Mouse (Mus musculus): Measurements from ENCODE around the gene Gpank1. TPM values are rescaled to one million over a fixed set of nuclear protein-coding genes. Genes with fewer than 3 reads are reported as not detected.

Gene Gpank1
- polyA plus RNA-seq, 1 experiment from 2014 or later = 25.5 TPM

GRCm38 (mm10) chr17:35157254-35157653 lies 36.0 kb downstream of the Gpank1 start:
- WGBS = 96% methylated on average over 8 of the region's 8 CpGs
- H3K9me3 ChIP-seq = no peaks in the 10 kb centered on the region
- peaks cover 15% of the 10 kb centered on the region for H3K4me1 ChIP-seq (replicated peaks)
- no peak for ATAC-seq (ENCODE audit: low read depth)
- H3K4me3 ChIP-seq = no peak overlapping the region
- H3K4me2 ChIP-seq = no peak overlapping the region
- H3K36me3 ChIP-seq = peaks cover 100% of the 10 kb centered on the region
- H3K27ac ChIP-seq (replicated peaks) = no peak overlapping the region
- H3K9ac ChIP-seq = no peak overlapping the region
- no peaks in the 10 kb centered on the region for H3K27me3 ChIP-seq

- H3K27me3 ChIP-seq = no peaks in the 10 kb centered on the region
- H3K36me3 ChIP-seq = peaks cover 98% of the 10 kb centered on the region
- no peak overlapping the region for H3K27ac ChIP-seq (replicated peaks)
- H3K4me1 ChIP-seq (replicated peaks) = peaks cover 19% of the 10 kb centered on the region
- H3K4me2 ChIP-seq = no peak overlapping the region
- H3K9ac ChIP-seq = no peak overlapping the region
- no peak overlapping the region for H3K4me3 ChIP-seq
- ATAC-seq (ENCODE audit: low read depth) = no peak
- H3K9me3 ChIP-seq = no peaks in the 10 kb centered on the region
- 90% methylated on average over 8 of the region's 8 CpGs for WGBS
Observed at GRCm38 (mm10) chr17:35157661-35158175, 36.5 kb downstream of the Gpank1 start.

- ATAC-seq (ENCODE audit: low read depth) = no peak
- Histone ChIP-seq H3K4me2 (no peak overlapping the region), H3K36me3 (peaks cover 85% of the 10 kb centered on the region), H3K27me3 (no peaks in the 10 kb centered on the region), H3K9ac (no peak overlapping the region), H3K4me3 (no peak overlapping the region), H3K9me3 (no peaks in the 10 kb centered on the region), H3K27ac (replicated peaks) (no peak overlapping the region), H3K4me1 (replicated peaks) (peaks cover 28% of the 10 kb centered on the region)
- WGBS = 95% methylated on average over 16 of the region's 16 CpGs
Observed at GRCm38 (mm10) chr17:35158850-35159593, 37.8 kb downstream of the Gpank1 start.

GRCm38 (mm10) chr17:35159638-35160037 lies 38.4 kb downstream of the Gpank1 start:
- H3K36me3 ChIP-seq = peaks cover 78% of the 10 kb centered on the region
- no peak overlapping the region for H3K4me3 ChIP-seq
- WGBS = 81% methylated on average over 7 of the region's 7 CpGs
- no peak overlapping the region for H3K27ac ChIP-seq (replicated peaks)
- H3K4me1 ChIP-seq (replicated peaks) = peaks cover 28% of the 10 kb centered on the region
- no peak overlapping the region for H3K9ac ChIP-seq
- no peak for ATAC-seq (ENCODE audit: low read depth)
- no peaks in the 10 kb centered on the region for H3K9me3 ChIP-seq
- H3K4me2 ChIP-seq = no peak overlapping the region
- H3K27me3 ChIP-seq = no peaks in the 10 kb centered on the region

- 73% methylated on average over 11 of the region's 11 CpGs for WGBS
- H3K27ac ChIP-seq (replicated peaks) = no peak overlapping the region
- ATAC-seq (ENCODE audit: low read depth) = no peak
- H3K4me2 ChIP-seq = peak overlapping the region; percentile 100; the same call in 1 of the 2 replicates
- H3K36me3 ChIP-seq = peaks cover 61% of the 10 kb centered on the region
- peak overlapping the region; percentile 100; the same call in 1 of the 2 replicates for H3K9ac ChIP-seq
- peaks cover 35% of the 10 kb centered on the region for H3K4me1 ChIP-seq (replicated peaks)
- H3K4me3 ChIP-seq = peak overlapping the region; percentile 99; the same call in 1 of the 2 replicates
- no peaks in the 10 kb centered on the region for H3K27me3 ChIP-seq
- H3K9me3 ChIP-seq = no peaks in the 10 kb centered on the region
Observed at GRCm38 (mm10) chr17:35161421-35161820, 40.2 kb downstream of the Gpank1 start.

- Histone ChIP-seq H3K9me3 (no peaks in the 10 kb centered on the region), H3K4me1 (replicated peaks) (peaks cover 42% of the 10 kb centered on the region), H3K27me3 (no peaks in the 10 kb centered on the region), H3K4me3 (peak overlapping the region; percentile 99), H3K27ac (replicated peaks) (no peak overlapping the region), H3K36me3 (peaks cover 54% of the 10 kb centered on the region), H3K4me2 (peak overlapping the region; percentile 100), H3K9ac (peak overlapping the region; percentile 100)
- WGBS = 78% methylated on average over 14 of the region's 14 CpGs
- ATAC-seq (ENCODE audit: low read depth) = no peak
Observed at GRCm38 (mm10) chr17:35162121-35162520, 40.9 kb downstream of the Gpank1 start.

GRCm38 (mm10) chr17:35162730-35163129 lies 41.5 kb downstream of the Gpank1 start:
- Histone ChIP-seq H3K27ac (replicated peaks) (no peak overlapping the region), H3K27me3 (no peaks in the 10 kb centered on the region), H3K36me3 (peaks cover 47% of the 10 kb centered on the region), H3K9ac (peak overlapping the region; percentile 100), H3K4me1 (replicated peaks) (peaks cover 43% of the 10 kb centered on the region), H3K4me2 (peak overlapping the region; percentile 100), H3K4me3 (peak overlapping the region; percentile 99), H3K9me3 (no peaks in the 10 kb centered on the region)
- WGBS = 57% methylated on average over 12 of the region's 12 CpGs
- no peak for ATAC-seq (ENCODE audit: low read depth)

- peak overlapping the region; percentile 100 for H3K4me2 ChIP-seq
- WGBS = 12% methylated on average over 8 of the region's 8 CpGs
- peak overlapping the region; percentile 99 for H3K4me3 ChIP-seq
- peaks cover 43% of the 10 kb centered on the region for H3K4me1 ChIP-seq (replicated peaks)
- H3K9me3 ChIP-seq = no peaks in the 10 kb centered on the region
- H3K27me3 ChIP-seq = no peaks in the 10 kb centered on the region
- H3K9ac ChIP-seq = peak overlapping the region; percentile 100
- peaks cover 40% of the 10 kb centered on the region for H3K36me3 ChIP-seq
- no peak for ATAC-seq (ENCODE audit: low read depth)
- peak overlapping the region; percentile 98 for H3K27ac ChIP-seq (replicated peaks)
Observed at GRCm38 (mm10) chr17:35163326-35164081, 42.2 kb downstream of the Gpank1 start.

- Histone ChIP-seq H3K4me3 (peak overlapping the region; percentile 99), H3K27me3 (no peaks in the 10 kb centered on the region), H3K9ac (peak overlapping the region; percentile 100), H3K36me3 (peaks cover 33% of the 10 kb centered on the region), H3K27ac (replicated peaks) (peak overlapping the region; percentile 98), H3K4me1 (replicated peaks) (peaks cover 43% of the 10 kb centered on the region), H3K4me2 (peak overlapping the region; percentile 100), H3K9me3 (no peaks in the 10 kb centered on the region)
- peak; percentile 1; the same call in 1 of the 2 replicates for ATAC-seq (ENCODE audit: low read depth)
- 0% methylated on average over 20 of the region's 28 CpGs for WGBS
Observed at GRCm38 (mm10) chr17:35164218-35164567, 42.9 kb downstream of the Gpank1 start.

GRCm38 (mm10) chr17:35164568-35165450 lies 43.6 kb downstream of the Gpank1 start, which contains the start of gene Prrc2a:
Gene Prrc2a (minus strand): TSS chr17:35164897.
- WGBS = under 1% methylated on average over 83 of the region's 89 CpGs

GRCm38 (mm10) chr17:35165451-35166155 lies 44.3 kb downstream of the Gpank1 start:
- H3K27ac ChIP-seq (replicated peaks) = peak overlapping the region; percentile 97
- H3K9me3 ChIP-seq = no peaks in the 10 kb centered on the region
- peaks cover 43% of the 10 kb centered on the region for H3K4me1 ChIP-seq (replicated peaks)
- 26% methylated on average over 12 of the region's 12 CpGs for WGBS
- peak overlapping the region; percentile 71 for H3K9ac ChIP-seq
- H3K4me2 ChIP-seq = peak overlapping the region; percentile 100
- H3K36me3 ChIP-seq = peaks cover 19% of the 10 kb centered on the region
- no peaks in the 10 kb centered on the region for H3K27me3 ChIP-seq
- peak; percentile 87 for ATAC-seq (ENCODE audit: low read depth)
- peak overlapping the region; percentile 99 for H3K4me3 ChIP-seq

More at GRCm38 (mm10) chr17:35164568-35165450, 43.6 kb downstream of the Gpank1 start, which contains the start of gene Prrc2a:
- Histone ChIP-seq H3K4me3 (peak within 1 kb of the TSS; percentile 99), H3K9me3 (no peaks in the 10 kb centered on the region), H3K27me3 (no peaks in the 10 kb centered on the region), H3K4me2 (peak within 1 kb of the TSS; percentile 100), H3K27ac (replicated peaks) (peak within 1 kb of the TSS; percentile 98), H3K9ac (peak within 1 kb of the TSS; percentile 100), H3K36me3 (peaks cover 27% of the 10 kb centered on the region), H3K4me1 (replicated peaks) (peaks cover 43% of the 10 kb centered on the region)
- peak; percentile 96 for ATAC-seq (ENCODE audit: low read depth)
